Mouse (Mus musculus) neural tube, embryonic 15.5 days (tissue): ENCODE measurements around the gene Prickle2. TPM values are rescaled to one million over a fixed set of nuclear protein-coding genes. Genes with fewer than 3 reads are reported as not detected.

ENCODE experiments used
- ATAC-seq: fragments of 200-750 bp; cut with Nextera tagmentation; 2 replicates; pipeline ENCODE4 v1.8.0; 2017; ENCODE audit warnings: mild to moderate bottlenecking, moderate TSS enrichment, moderate library complexity; ENCODE audit not compliant: low FRiP score
- H3K27ac ChIP-seq: fragments of 300-500 bp; sonication (generic); replicated peaks from 2 replicates; pipeline ENCODE4 v1.5.1; 2015; ENCODE audit warnings: mild to moderate bottlenecking, inconsistent platforms
- H3K27me3 ChIP-seq: fragments of 300-500 bp; sonication (generic); replicated peaks from 2 replicates; pipeline ENCODE4 v1.6.1; 2015; ENCODE audit warnings: inconsistent platforms
- H3K36me3 ChIP-seq: fragments of 300-500 bp; sonication (generic); 2 replicates; pipeline ENCODE4 v1.6.1; 2015; ENCODE audit warnings: inconsistent platforms
- H3K4me1 ChIP-seq: fragments of 300-500 bp; sonication (generic); 2 replicates; pipeline ENCODE4 v1.6.1; 2015; ENCODE audit warnings: inconsistent platforms
- H3K4me2 ChIP-seq: fragments of 300-500 bp; sonication (generic); 2 replicates; pipeline ENCODE4 v1.6.1; 2015; ENCODE audit warnings: inconsistent platforms, mild to moderate bottlenecking, moderate library complexity
- H3K4me3 ChIP-seq: fragments of 300-500 bp; sonication (generic); replicated peaks from 2 replicates; pipeline ENCODE4 v1.5.1; 2015; ENCODE audit warnings: mild to moderate bottlenecking, inconsistent platforms
- H3K9ac ChIP-seq: fragments of 300-500 bp; sonication (generic); replicated peaks from 2 replicates; pipeline ENCODE4 v1.6.1; 2015; ENCODE audit warnings: mild to moderate bottlenecking, inconsistent platforms
- H3K9me3 ChIP-seq: fragments of 300-500 bp; sonication (generic); replicated peaks from 2 replicates; pipeline ENCODE4 v1.6.1; 2016; ENCODE audit warnings: inconsistent platforms
- WGBS: fragments of 180-500 bp; shearing (Covaris S2); methylation state at CpG from one replicate; pipeline ENCODE4 v1.1.7; 2015; ENCODE audit warnings: mixed read lengths; 5-methylcytosine and 5-hydroxymethylcytosine counted together
- polyA plus RNA-seq: library from polyadenylated mRNA; unstranded; fragments of >200 nt; fragmentation: Nextera tagmentation; extraction: Ambion mirVana; gene quantifications from 2 replicates; pipeline ENCODE4 v1.2.1, GENCODE M21; 2015

The Prickle2 gene
- polyA plus RNA-seq, 1 experiment from 2014 or later: 17.0 TPM

DNA sequence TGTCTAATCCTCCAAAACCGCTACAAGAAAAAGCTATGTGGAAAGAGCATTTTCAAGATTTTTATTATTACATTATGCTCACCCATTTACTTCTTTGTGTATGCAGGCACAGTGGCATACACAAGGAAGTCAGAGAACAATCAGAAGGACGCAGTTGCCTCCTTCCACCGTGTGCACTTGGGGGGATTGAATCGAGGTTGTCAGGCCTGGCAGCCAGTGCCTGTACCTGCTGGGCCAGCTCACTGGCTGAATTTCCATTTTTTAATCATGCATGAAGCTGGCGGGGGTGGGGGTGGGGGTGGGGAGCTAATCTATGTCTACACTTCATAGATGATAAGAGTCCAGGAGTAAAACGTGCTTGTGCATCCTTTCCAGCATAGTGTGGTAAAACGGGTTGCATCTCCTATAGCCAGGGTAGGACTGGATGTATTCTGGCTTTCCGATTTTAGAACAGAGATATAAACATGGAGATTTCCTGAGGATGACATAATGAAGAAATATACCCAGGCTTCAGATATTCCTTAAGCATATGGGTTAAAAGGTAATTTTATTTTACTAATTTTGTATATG lies 78.8 kb downstream of the Prickle2 start:
- H3K4me3 ChIP-seq: no peak overlapping the region
- H3K27me3 ChIP-seq: no peaks in the 10 kb centered on the region
- no peaks in the 10 kb centered on the region for H3K36me3 ChIP-seq
- H3K9ac ChIP-seq: no peak overlapping the region
- no peak overlapping the region for H3K4me2 ChIP-seq
- WGBS: 52% methylated on average over 8 of the region's 8 CpGs
- peaks cover 20% of the 10 kb centered on the region for H3K4me1 ChIP-seq
- no peaks in the 10 kb centered on the region for H3K9me3 ChIP-seq
- no peak overlapping the region for H3K27ac ChIP-seq
- no peak for ATAC-seq

- Histone ChIP-seq H3K4me2 (no peak overlapping the region), H3K27ac (0 out of 2 replicates have a peak overlapping the region, but pooled peaks have one; percentile 33), H3K27me3 (no peaks in the 10 kb centered on the region), H3K36me3 (no peaks in the 10 kb centered on the region), H3K9ac (no peak overlapping the region), H3K4me1 (peaks cover 20% of the 10 kb centered on the region), H3K4me3 (no peak overlapping the region), H3K9me3 (no peaks in the 10 kb centered on the region)
- 69% methylated on average over 1 of the region's 1 CpGs for WGBS
- ATAC-seq: no peak
Measured at GRCm38 (mm10) chr6:92625923-92626322, 80.0 kb downstream of the Prickle2 start.

GRCm38 (mm10) chr6:92624306-92624705 lies 81.6 kb downstream of the Prickle2 start:
- H3K36me3 ChIP-seq: peaks cover under 1% of the 10 kb centered on the region; the same call in 1 of the 2 replicates
- H3K4me1 ChIP-seq: peaks cover 24% of the 10 kb centered on the region
- H3K27ac ChIP-seq: no peak overlapping the region; the same call in 1 of the 2 replicates
- no peak for ATAC-seq
- no peaks in the 10 kb centered on the region for H3K9me3 ChIP-seq
- H3K4me3 ChIP-seq: no peak overlapping the region
- no peak overlapping the region for H3K9ac ChIP-seq
- 60% methylated on average over 6 of the region's 6 CpGs for WGBS
- no peaks in the 10 kb centered on the region for H3K27me3 ChIP-seq
- H3K4me2 ChIP-seq: no peak overlapping the region

DNA sequence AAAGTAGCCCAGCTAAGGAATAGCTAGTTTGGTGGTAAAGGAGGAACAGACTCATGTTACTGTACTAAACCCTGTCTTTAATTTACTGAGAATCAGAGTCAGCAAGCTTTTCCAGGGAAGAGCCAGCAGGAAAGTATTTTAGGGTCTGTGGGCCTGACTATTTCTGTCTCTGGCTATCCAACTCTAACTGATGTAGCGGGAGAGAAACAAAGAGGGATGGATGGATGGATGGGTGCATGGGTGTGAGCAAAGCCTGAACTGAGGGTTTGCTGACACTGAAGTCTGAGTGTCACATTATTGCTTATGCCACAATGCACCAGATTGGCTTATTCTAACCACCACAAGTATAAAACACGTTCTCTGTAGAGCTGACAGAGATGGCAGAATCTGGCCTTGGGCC lies 88.8 kb downstream of the Prickle2 start:
- ATAC-seq: no peak
- H3K36me3 ChIP-seq: peaks cover 4% of the 10 kb centered on the region; the same call in 1 of the 2 replicates
- H3K4me2 ChIP-seq: no peak overlapping the region
- H3K4me1 ChIP-seq: 0 out of 2 replicates have a peak, but pooled peaks cover 4% of the 10 kb centered on the region
- H3K9me3 ChIP-seq: no peaks in the 10 kb centered on the region
- H3K9ac ChIP-seq: no peak overlapping the region
- no peak overlapping the region for H3K27ac ChIP-seq
- no peaks in the 10 kb centered on the region for H3K27me3 ChIP-seq
- H3K4me3 ChIP-seq: no peak overlapping the region
- WGBS: 73% methylated on average over 2 of the region's 2 CpGs

DNA sequence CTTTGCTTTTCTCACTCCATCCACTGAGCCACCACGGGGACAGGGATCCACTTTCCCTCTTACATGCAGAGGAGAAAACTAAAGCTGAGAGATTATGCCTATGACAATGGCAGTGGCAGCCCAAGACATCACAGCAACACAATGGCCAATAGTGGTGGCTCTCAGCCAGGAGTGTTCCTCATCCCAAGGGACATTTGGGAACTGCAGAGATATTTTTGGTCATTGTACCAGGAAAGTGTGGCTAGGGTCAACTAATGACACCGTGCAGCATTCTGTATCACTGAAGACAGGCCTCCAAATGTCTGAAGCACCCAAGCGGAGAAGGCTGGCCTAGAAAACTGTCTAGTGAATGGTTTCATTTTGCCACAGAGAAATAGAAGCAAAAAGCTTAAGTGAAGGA lies 91.2 kb downstream of the Prickle2 start:
- Histone ChIP-seq H3K4me2 (no peak overlapping the region), H3K36me3 (peaks cover 4% of the 10 kb centered on the region; the same call in 1 of the 2 replicates), H3K4me3 (no peak overlapping the region), H3K27ac (no peak overlapping the region), H3K9me3 (no peaks in the 10 kb centered on the region), H3K27me3 (no peaks in the 10 kb centered on the region), H3K9ac (no peak overlapping the region), H3K4me1 (no peaks in the 10 kb centered on the region)
- 93% methylated on average over 3 of the region's 3 CpGs for WGBS
- no peak for ATAC-seq

DNA sequence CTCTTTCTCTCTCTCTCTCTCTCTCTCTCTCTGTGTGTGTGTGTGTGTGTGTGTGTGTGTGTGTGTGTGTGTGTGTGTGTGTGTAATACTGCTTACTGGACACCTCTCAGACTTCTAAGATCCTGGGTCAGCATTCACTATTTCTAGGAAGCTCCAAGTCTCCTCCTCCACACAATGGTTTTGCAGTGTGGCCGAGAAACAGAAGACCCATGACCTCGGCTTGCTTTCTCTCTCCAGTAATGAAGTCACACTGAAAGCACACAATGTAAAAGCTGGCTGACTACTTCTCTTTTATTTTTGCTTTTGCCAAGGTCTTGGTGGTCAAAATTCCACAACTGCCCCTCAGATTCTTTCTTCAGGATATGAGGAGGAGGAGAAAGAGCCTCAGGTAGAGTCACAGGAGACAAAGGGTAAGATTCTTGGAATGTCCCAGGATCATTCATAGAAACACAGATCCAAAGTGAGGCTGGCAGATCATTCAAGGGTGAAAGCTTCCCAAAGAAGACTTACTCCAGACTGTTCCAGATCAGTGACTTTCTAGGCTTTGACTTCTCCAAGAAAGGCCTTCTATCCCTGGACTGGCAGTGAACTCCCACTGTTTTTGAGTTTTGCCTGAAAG lies 93.7 kb downstream of the Prickle2 start:
- no peak overlapping the region for H3K9ac ChIP-seq
- no peaks in the 10 kb centered on the region for H3K9me3 ChIP-seq
- H3K4me1 ChIP-seq: 0 out of 2 replicates have a peak, but pooled peaks cover 5% of the 10 kb centered on the region
- no peak overlapping the region for H3K4me3 ChIP-seq
- ATAC-seq: no peak
- H3K36me3 ChIP-seq: no peaks in the 10 kb centered on the region
- WGBS: 52% methylated on average over 2 of the region's 2 CpGs
- no peaks in the 10 kb centered on the region for H3K27me3 ChIP-seq
- H3K4me2 ChIP-seq: no peak overlapping the region
- no peak overlapping the region for H3K27ac ChIP-seq

DNA sequence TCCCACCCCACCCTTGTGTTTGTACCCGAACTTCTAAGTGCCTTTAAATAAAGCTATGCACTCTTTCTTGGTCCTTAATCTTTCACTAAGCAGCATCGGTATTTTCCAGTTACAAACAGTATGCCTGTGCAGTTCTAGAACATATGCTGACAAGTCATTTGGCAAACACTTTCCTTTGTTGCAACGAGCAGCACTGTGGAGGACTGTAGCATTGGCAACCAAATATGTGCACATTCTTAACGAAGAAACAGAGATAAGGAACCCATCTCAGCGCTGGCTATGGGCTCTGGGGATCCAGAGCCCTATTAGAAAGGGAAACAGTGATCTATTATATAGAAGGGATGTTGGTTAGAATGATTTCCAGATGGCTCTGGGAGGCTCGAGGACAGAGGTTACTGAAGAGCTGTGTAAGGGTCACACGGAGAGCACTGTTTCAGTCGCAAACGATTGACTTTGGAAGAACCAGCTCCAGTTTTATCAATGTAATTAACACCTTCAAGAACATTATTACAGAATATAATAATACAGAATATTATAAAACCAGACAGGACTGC lies 96.2 kb downstream of the Prickle2 start:
- Histone ChIP-seq H3K4me2 (no peak overlapping the region), H3K4me3 (no peak overlapping the region), H3K9ac (no peak overlapping the region), H3K27me3 (no peaks in the 10 kb centered on the region), H3K4me1 (peaks cover 10% of the 10 kb centered on the region; the same call in 1 of the 2 replicates), H3K36me3 (no peaks in the 10 kb centered on the region), H3K27ac (no peak overlapping the region), H3K9me3 (no peaks in the 10 kb centered on the region)
- no peak for ATAC-seq
- WGBS: 59% methylated on average over 9 of the region's 9 CpGs

- H3K4me3 ChIP-seq: no peak overlapping the region
- no peaks in the 10 kb centered on the region for H3K27me3 ChIP-seq
- 88% methylated on average over 3 of the region's 3 CpGs for WGBS
- H3K27ac ChIP-seq: no peak overlapping the region
- H3K9ac ChIP-seq: no peak overlapping the region
- no peak for ATAC-seq
- H3K9me3 ChIP-seq: no peaks in the 10 kb centered on the region
- peaks cover 10% of the 10 kb centered on the region; the same call in 1 of the 2 replicates for H3K4me1 ChIP-seq
- H3K36me3 ChIP-seq: no peaks in the 10 kb centered on the region
- no peak overlapping the region for H3K4me2 ChIP-seq
Measured at GRCm38 (mm10) chr6:92609078-92609477, 96.9 kb downstream of the Prickle2 start.

DNA sequence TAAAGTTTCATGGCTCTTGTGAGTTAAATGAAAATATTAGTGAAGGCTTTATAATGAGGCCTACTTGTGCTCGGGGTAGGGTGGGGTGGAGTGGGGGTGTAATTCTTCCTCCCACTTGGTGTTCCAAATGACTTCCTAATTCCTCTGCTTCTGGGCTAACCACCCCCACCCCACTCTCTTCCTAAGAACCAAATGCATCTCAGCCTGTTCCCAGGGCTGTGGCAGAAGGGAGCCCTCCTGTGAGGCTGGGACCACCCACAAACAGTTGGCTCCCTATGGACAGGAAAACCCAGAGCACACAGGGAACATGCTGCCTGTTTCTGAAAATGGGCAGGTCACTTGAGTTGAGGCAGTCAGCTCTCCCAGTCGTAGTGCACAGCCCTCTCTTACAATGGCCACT lies 100.8 kb downstream of the Prickle2 start:
- Histone ChIP-seq H3K27ac (no peak overlapping the region), H3K9ac (no peak overlapping the region), H3K4me2 (no peak overlapping the region), H3K9me3 (no peaks in the 10 kb centered on the region), H3K4me3 (no peak overlapping the region), H3K4me1 (peaks cover 10% of the 10 kb centered on the region; the same call in 1 of the 2 replicates), H3K36me3 (no peaks in the 10 kb centered on the region), H3K27me3 (no peaks in the 10 kb centered on the region)
- WGBS: 38% methylated on average over 2 of the region's 2 CpGs
- no peak for ATAC-seq

DNA sequence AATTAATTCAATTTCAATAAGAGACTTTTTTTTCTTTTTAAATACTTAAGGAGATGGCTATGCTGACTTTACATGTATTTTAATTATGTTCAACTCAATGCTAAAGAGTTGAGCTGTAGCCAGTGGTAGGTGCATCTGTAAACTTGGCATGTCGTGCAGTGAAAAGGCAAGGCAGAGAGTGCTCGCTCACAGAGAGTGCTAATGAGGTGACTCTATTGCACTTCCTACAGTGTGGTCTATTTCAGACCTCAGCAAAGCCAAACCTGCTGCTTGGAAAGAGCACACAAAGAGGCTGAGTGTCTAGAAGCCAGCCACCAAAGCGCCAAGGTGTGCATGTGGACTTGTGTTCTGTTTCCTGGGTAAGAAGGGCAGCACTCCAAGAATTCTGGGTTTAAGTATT lies 109.6 kb downstream of the Prickle2 start:
- Histone ChIP-seq H3K27me3 (no peaks in the 10 kb centered on the region), H3K4me3 (no peak overlapping the region), H3K4me2 (no peak overlapping the region), H3K4me1 (peaks cover 4% of the 10 kb centered on the region; the same call in 1 of the 2 replicates), H3K27ac (peak overlapping the region; percentile 13; the same call in 1 of the 2 replicates), H3K9me3 (no peaks in the 10 kb centered on the region), H3K36me3 (no peaks in the 10 kb centered on the region), H3K9ac (no peak overlapping the region)
- ATAC-seq: no peak
- WGBS: 71% methylated on average over 3 of the region's 3 CpGs

DNA sequence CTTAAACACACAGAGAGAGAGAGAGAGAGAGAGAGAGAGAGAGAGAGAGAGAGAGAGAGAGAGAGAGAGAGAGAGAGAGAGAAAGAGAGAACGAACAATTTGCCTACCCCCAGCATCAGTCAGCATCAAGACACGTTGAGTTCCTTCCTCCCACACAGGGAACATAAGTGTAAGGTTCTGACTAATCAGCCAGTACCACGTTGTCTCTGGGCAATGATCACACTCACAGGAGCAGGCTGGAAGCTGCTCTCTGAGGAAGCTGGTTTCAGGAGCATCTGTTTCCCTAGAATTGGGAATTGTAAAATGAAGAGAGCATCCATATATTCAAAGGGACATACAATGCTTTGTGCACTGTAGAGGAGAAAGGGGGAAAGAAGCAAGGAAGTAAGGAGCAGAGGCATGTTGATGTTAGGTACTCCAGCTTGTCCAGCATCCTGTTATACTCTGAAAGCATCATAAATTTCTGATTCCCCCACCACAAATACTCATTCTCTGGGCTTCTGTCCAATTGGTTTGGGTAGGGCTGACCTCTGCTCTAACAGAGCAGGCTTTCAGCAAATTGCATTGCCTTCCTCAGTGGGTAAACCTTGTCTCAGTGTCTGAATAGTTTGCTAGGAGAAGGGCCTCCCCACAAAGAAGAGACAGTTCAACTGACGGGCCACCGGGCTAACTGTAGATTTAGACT lies 116.4 kb downstream of the Prickle2 start:
- H3K4me3 ChIP-seq: no peak overlapping the region
- H3K27ac ChIP-seq: no peak overlapping the region
- ATAC-seq: no peak
- no peak overlapping the region for H3K4me2 ChIP-seq
- H3K9ac ChIP-seq: no peak overlapping the region
- 72% methylated on average over 5 of the region's 5 CpGs for WGBS
- H3K36me3 ChIP-seq: no peaks in the 10 kb centered on the region
- H3K9me3 ChIP-seq: no peaks in the 10 kb centered on the region
- H3K27me3 ChIP-seq: no peaks in the 10 kb centered on the region
- H3K4me1 ChIP-seq: no peaks in the 10 kb centered on the region
